Mouse (Mus musculus) heart, embryonic 15.5 days (tissue): Measurements from ENCODE around the gene Ypel4. TPM values are rescaled to one million over a fixed set of nuclear protein-coding genes. Genes with fewer than 3 reads are reported as not detected.

Source experiments
- ATAC-seq: fragments of 200-750 bp; cut with Nextera tagmentation; replicated peaks from 2 replicates; pipeline ENCODE4 v1.8.0; 2017; ENCODE audit warnings: low read depth, moderate TSS enrichment; ENCODE audit not compliant: insufficient number of reproducible peaks, insufficient read depth, low FRiP score
- H3K27ac ChIP-seq: fragments of 300-500 bp; sonication (generic); 2 replicates; pipeline ENCODE4 v1.5.1; 2015; ENCODE audit warnings: mild to moderate bottlenecking, inconsistent platforms
- H3K27me3 ChIP-seq: fragments of 300-500 bp; sonication (generic); 2 replicates; pipeline ENCODE4 v1.6.1; 2015; ENCODE audit warnings: inconsistent platforms
- H3K36me3 ChIP-seq: fragments of 300-500 bp; sonication (generic); 2 replicates; pipeline ENCODE4 v1.6.1; 2015; ENCODE audit warnings: mild to moderate bottlenecking, inconsistent platforms
- H3K4me1 ChIP-seq: fragments of 300-500 bp; sonication (generic); replicated peaks from 2 replicates; pipeline ENCODE4 v1.6.1; 2015; ENCODE audit warnings: inconsistent platforms
- H3K4me2 ChIP-seq: fragments of 300-500 bp; sonication (generic); 2 replicates; pipeline ENCODE4 v1.6.1; 2015; ENCODE audit warnings: inconsistent platforms, mild to moderate bottlenecking, moderate library complexity
- H3K4me3 ChIP-seq: fragments of 300-500 bp; sonication (generic); 2 replicates; pipeline ENCODE4 v1.5.1; 2015; ENCODE audit warnings: mild to moderate bottlenecking, inconsistent platforms
- H3K9ac ChIP-seq: fragments of 300-500 bp; sonication (generic); 2 replicates; pipeline ENCODE4 v1.6.1; 2015; ENCODE audit warnings: mild to moderate bottlenecking, inconsistent platforms
- H3K9me3 ChIP-seq: fragments of 300-500 bp; sonication (generic); replicated peaks from 2 replicates; pipeline ENCODE4 v1.6.1; 2016; ENCODE audit warnings: inconsistent platforms
- WGBS: fragments of 180-500 bp; shearing (Covaris S2); methylation state at CpG from one replicate; pipeline ENCODE4 v1.1.7; 2015; ENCODE audit warnings: mixed read lengths; 5-methylcytosine and 5-hydroxymethylcytosine counted together
- polyA plus RNA-seq: library from polyadenylated mRNA; unstranded; fragments of >200 nt; fragmentation: Nextera tagmentation; extraction: Ambion mirVana; gene quantifications from 2 replicates; pipeline ENCODE4 v1.2.1, GENCODE M21; 2015

The Ypel4 gene
- polyA plus RNA-seq, 1 experiment from 2014 or later: 3.0 TPM

GRCm38 (mm10) chr2:84714811-84715561 is 18.9 kb upstream of the Ypel4 start, which contains the start of gene Zdhhc5:
Zdhhc5 (minus strand) TSS chr2:84715180.
- Histone ChIP-seq H3K4me1 (peaks cover 20% of the 10 kb centered on the region), H3K4me3 (peak within 1 kb of the TSS; percentile 98), H3K27me3 (no peaks in the 10 kb centered on the region), H3K4me2 (peak within 1 kb of the TSS; percentile 79), H3K9me3 (no peaks in the 10 kb centered on the region), H3K9ac (peak within 1 kb of the TSS; percentile 99), H3K27ac (peak within 1 kb of the TSS; percentile 98), H3K36me3 (peaks cover 13% of the 10 kb centered on the region; the same call in 1 of the 2 replicates)
- ATAC-seq: peak; percentile 92
- WGBS: under 1% methylated on average over 89 of the region's 107 CpGs

- Histone ChIP-seq H3K4me2 (peak overlapping the region; percentile 79), H3K9me3 (no peaks in the 10 kb centered on the region), H3K36me3 (peaks cover 5% of the 10 kb centered on the region; the same call in 1 of the 2 replicates), H3K27ac (peak overlapping the region; percentile 98), H3K9ac (peak overlapping the region; percentile 71), H3K4me3 (peak overlapping the region; percentile 98), H3K27me3 (no peaks in the 10 kb centered on the region), H3K4me1 (peaks cover 20% of the 10 kb centered on the region)
- under 1% methylated on average over 33 of the region's 33 CpGs for WGBS
- ATAC-seq: peak; percentile 91
These were observed 18.1 kb upstream of the Ypel4 start for GRCm38 (mm10) chr2:84715562-84716361.

DNA sequence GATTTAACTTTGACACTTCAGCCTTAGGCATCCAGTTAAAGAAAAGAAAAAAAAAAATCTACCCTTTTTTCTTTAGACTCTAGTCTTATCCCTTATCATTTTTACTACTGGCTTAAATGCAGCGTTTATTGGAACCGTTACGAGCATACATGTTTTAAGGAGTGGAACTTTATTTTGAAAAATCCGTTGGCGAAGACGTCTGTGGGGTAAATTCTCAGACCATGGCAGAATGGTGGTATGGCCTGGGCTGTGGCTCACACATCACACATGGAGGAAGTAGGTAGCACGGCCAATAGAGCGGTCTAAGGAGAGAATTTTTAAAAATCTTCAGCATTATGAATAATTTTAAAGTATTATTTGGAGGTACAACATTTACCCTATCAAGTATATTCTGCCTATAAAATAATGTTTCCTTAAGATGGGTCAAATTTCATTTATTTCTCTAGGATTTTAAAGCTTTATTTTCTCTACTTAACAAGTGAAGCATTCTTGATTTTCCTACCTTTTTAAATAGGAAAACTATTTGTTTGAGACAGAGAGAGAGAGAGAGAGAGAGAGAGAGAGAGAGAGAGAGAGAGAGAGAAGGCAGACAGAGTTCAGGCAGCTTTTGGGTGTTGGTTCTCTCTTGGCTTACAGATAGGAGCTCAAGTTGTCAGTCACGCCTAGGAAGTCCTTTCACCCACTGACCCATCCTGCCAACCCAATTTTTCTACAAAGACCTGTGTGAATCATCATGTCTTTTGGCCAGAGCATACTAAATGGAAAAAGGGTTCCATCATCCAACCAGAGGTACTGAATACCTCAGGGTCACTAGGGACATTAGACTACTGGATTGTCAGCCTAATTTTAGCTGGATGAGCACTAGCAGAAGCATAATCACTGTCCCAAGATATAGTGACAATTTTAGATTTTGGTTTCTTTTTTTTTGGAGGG is 17.2 kb upstream of the Ypel4 start:
- peak overlapping the region; percentile 98 for H3K27ac ChIP-seq
- no peak for ATAC-seq
- no peaks in the 10 kb centered on the region for H3K9me3 ChIP-seq
- WGBS: 26% methylated on average over 9 of the region's 9 CpGs
- peaks cover 2% of the 10 kb centered on the region; the same call in 1 of the 2 replicates for H3K36me3 ChIP-seq
- peaks cover 20% of the 10 kb centered on the region for H3K4me1 ChIP-seq
- H3K27me3 ChIP-seq: no peaks in the 10 kb centered on the region
- peak overlapping the region; percentile 79 for H3K4me2 ChIP-seq
- H3K9ac ChIP-seq: peak overlapping the region; percentile 71; the same call in 1 of the 2 replicates
- peak overlapping the region; percentile 98 for H3K4me3 ChIP-seq

DNA sequence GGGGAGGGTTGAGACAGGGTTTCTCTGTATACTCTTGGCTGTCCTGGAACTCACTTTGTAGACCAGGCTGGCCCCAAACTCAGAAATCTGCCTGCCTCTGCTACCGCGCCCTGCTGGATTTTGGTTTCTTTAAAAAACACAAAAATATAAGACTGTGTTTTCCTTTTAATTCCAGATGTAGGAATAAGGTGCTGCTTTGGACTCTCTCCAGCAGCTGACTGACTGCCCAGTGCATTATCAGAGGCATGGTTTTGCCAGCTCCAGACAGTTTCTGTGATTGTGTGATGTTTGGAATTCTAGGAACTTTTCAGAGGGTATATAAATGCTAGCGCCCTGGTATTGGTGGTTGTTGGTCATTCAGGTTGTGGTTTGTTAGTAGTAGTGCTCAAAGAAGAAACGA is 16.5 kb upstream of the Ypel4 start:
- Histone ChIP-seq H3K9me3 (no peaks in the 10 kb centered on the region), H3K27me3 (no peaks in the 10 kb centered on the region), H3K27ac (no peak overlapping the region), H3K4me1 (peaks cover 20% of the 10 kb centered on the region), H3K9ac (no peak overlapping the region), H3K4me3 (no peak overlapping the region), H3K36me3 (peaks cover 8% of the 10 kb centered on the region; the same call in 1 of the 2 replicates), H3K4me2 (no peak overlapping the region)
- 86% methylated on average over 4 of the region's 4 CpGs for WGBS
- no peak for ATAC-seq

DNA sequence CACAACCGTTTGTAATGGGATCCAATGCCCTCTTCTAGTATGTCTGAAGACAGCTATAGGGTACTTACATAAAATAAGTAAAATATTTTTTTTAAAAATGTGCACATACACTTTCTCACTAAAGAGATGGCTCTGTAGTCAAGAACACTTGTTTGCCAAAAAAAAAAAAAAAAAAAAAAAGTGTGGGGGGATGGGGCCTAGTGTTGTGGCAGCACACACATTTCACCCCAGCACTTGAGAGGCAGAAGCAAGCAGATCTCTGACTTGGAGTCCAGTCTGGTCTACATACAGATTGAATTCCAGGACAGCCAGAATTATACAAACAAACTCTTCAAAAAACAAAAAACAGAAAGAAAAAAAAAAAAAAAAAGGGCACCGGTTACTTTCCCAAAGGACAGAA is 13.1 kb upstream of the Ypel4 start:
- Histone ChIP-seq H3K27ac (no peak overlapping the region), H3K4me2 (no peak overlapping the region), H3K4me1 (peaks cover 18% of the 10 kb centered on the region), H3K36me3 (peaks cover 32% of the 10 kb centered on the region), H3K9ac (no peak overlapping the region), H3K9me3 (no peaks in the 10 kb centered on the region), H3K4me3 (no peak overlapping the region), H3K27me3 (no peaks in the 10 kb centered on the region)
- ATAC-seq: no peak
- WGBS: 93% methylated on average over 2 of the region's 2 CpGs

- Histone ChIP-seq H3K4me3 (no peak overlapping the region), H3K36me3 (peaks cover 33% of the 10 kb centered on the region), H3K9me3 (no peaks in the 10 kb centered on the region), H3K27ac (no peak overlapping the region), H3K27me3 (no peaks in the 10 kb centered on the region), H3K4me2 (no peak overlapping the region), H3K9ac (no peak overlapping the region), H3K4me1 (peaks cover 23% of the 10 kb centered on the region)
- ATAC-seq: no peak
- WGBS: 75% methylated on average over 3 of the region's 3 CpGs
These were observed 12.7 kb upstream of the Ypel4 start for GRCm38 (mm10) chr2:84721182-84721581.

DNA sequence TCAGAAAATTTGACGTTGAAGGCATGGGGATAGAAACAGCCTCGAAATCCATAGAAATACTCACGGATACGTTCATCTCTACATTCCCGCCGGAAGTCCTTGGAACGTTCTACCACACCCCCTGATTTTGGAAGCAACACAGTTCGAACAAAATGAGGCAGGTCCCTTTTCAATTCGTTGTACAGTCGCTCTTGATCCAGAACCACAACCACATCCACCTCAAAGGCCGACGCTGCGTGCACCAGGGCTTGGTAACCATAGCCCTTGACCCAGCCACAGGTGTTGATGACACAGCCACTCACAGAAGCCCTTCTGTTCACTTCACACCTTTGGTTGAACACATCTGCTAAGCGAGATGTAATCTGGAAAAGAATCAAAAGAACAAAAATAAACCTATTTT is 10.0 kb upstream of the Ypel4 start:
- Histone ChIP-seq H3K9me3 (no peaks in the 10 kb centered on the region), H3K36me3 (peaks cover 33% of the 10 kb centered on the region), H3K27ac (no peak overlapping the region), H3K27me3 (no peaks in the 10 kb centered on the region), H3K4me2 (no peak overlapping the region), H3K9ac (no peak overlapping the region), H3K4me1 (peaks cover 20% of the 10 kb centered on the region), H3K4me3 (no peak overlapping the region)
- ATAC-seq: no peak
- 89% methylated on average over 14 of the region's 14 CpGs for WGBS

DNA sequence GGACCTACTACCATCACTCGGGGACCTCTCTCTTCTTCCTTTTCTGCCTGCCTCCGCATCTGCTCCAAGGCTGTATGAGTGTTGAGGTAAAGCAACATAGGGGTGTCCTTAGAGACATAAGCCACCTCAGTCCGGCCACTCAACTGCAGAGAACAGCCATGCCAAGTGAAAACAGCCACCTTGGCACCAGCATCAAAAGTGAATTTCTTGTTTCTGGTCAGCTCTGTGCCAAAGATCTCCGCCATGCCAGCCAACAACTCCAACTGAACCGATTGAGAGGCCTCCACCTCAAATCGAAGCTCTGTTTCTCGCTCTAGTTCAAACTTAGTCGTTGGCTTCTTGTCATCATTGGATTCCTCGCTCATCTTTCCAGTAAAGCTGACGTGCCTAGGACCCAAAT is 8.1 kb upstream of the Ypel4 start:
- Histone ChIP-seq H3K4me2 (peak overlapping the region; percentile 79), H3K27me3 (no peaks in the 10 kb centered on the region), H3K9ac (no peak overlapping the region), H3K9me3 (no peaks in the 10 kb centered on the region), H3K27ac (no peak overlapping the region), H3K36me3 (peaks cover 33% of the 10 kb centered on the region), H3K4me1 (peaks cover 20% of the 10 kb centered on the region), H3K4me3 (no peak overlapping the region; the same call in 1 of the 2 replicates)
- ATAC-seq: no peak
- 86% methylated on average over 10 of the region's 10 CpGs for WGBS

GRCm38 (mm10) chr2:84726716-84727115 is 7.1 kb upstream of the Ypel4 start:
- ATAC-seq: no peak
- Histone ChIP-seq H3K27me3 (no peaks in the 10 kb centered on the region), H3K27ac (no peak overlapping the region), H3K36me3 (peaks cover 31% of the 10 kb centered on the region), H3K4me3 (peak overlapping the region; percentile 58), H3K9ac (peak overlapping the region; percentile 56), H3K4me1 (peaks cover 20% of the 10 kb centered on the region), H3K9me3 (no peaks in the 10 kb centered on the region), H3K4me2 (peak overlapping the region; percentile 79)
- 2% methylated on average over 9 of the region's 9 CpGs for WGBS

GRCm38 (mm10) chr2:84727172-84727858 is 6.5 kb upstream of the Ypel4 start, which contains the start of gene Clp1:
Clp1 (minus strand) TSS chr2:84727350.
- ATAC-seq: peak; percentile 96
- Histone ChIP-seq H3K4me3 (peak within 1 kb of the TSS; percentile 58), H3K4me2 (peak within 1 kb of the TSS; percentile 79), H3K27me3 (no peaks in the 10 kb centered on the region), H3K9ac (peak within 1 kb of the TSS; percentile 56), H3K9me3 (no peaks in the 10 kb centered on the region), H3K36me3 (peaks cover 25% of the 10 kb centered on the region), H3K27ac (peak within 1 kb of the TSS; percentile 88), H3K4me1 (peaks cover 20% of the 10 kb centered on the region)
- under 1% methylated on average over 39 of the region's 39 CpGs for WGBS
